In genomic region chr5:129300423-129300822, GRCm38 (mm10) we compare ENCODE assay signal across 23 mouse cellular contexts.
A peak's percentile ranks its signal among the peaks of the same experiment; 100 is the strongest.
DNase-seq lines count a peak whose midpoint lies in the region; ATAC-seq lines count a peak whose summit lies in the region.
"Had no signal": no experiment of that assay in that cellular context is flagged by ENCODE, and none has a peak within 500 bp of the region (broad histone marks: within the 10 kb centered on the region; RNA-seq: fewer than 3 reads in every experiment).

No protein-coding gene starts in this region.

- no peaks in the 10 kb centered on the region for H3K36me3 ChIP-seq in hindbrain, embryonic 10.5 days
- no peaks in the 10 kb centered on the region for H3K36me3 ChIP-seq in hindbrain, embryonic 16.5 days (ENCODE audit: control insufficient read depth, insufficient read depth, low read length)
- H3K36me3 ChIP-seq in midbrain, embryonic 11.5 days (ENCODE audit: control insufficient read depth, insufficient read depth, low read length) = no peaks in the 10 kb centered on the region
- H3K36me3 ChIP-seq in midbrain, embryonic 16.5 days (ENCODE audit: control insufficient read depth, insufficient read depth, low read length) = no peaks in the 10 kb centered on the region
- no peaks in the 10 kb centered on the region for H3K36me3 ChIP-seq in kidney, embryonic 16.5 days (ENCODE audit: insufficient read depth, low read length)
- H3K36me3 ChIP-seq: forebrain, embryonic 10.5 days; heart, embryonic 12.5 days; heart, embryonic 15.5 days had no signal

- H3K9ac ChIP-seq in hindbrain, embryonic 16.5 days (ENCODE audit: low read depth, low read length) = no peak overlapping the region
- H3K9ac ChIP-seq in midbrain, embryonic 11.5 days (ENCODE audit: low read length) = no peak overlapping the region
- no peak overlapping the region for H3K9ac ChIP-seq in midbrain, embryonic 16.5 days (ENCODE audit: low read depth, low read length)
- H3K9ac ChIP-seq in kidney, embryonic 16.5 days (replicated peaks; ENCODE audit: low read length) = no peak overlapping the region
- H3K9ac ChIP-seq: forebrain, embryonic 13.5 days; heart, embryonic 12.5 days; heart, embryonic 15.5 days; hindbrain, embryonic 14.5 days had no signal

- H3K4me1 ChIP-seq in hindbrain, embryonic 10.5 days (replicated peaks) = peaks cover 26% of the 10 kb centered on the region
- H3K4me1 ChIP-seq in hindbrain, embryonic 16.5 days (ENCODE audit: control insufficient read depth, insufficient read depth, low read depth, low read length) = peaks cover 3% of the 10 kb centered on the region
- H3K4me1 ChIP-seq in midbrain, embryonic 11.5 days (ENCODE audit: control insufficient read depth, insufficient read depth, low read length) = peaks cover 9% of the 10 kb centered on the region
- H3K4me1 ChIP-seq in midbrain, embryonic 16.5 days (ENCODE audit: control insufficient read depth, insufficient read depth, low read length) = no peaks in the 10 kb centered on the region; the same call in 1 of the 2 replicates
- H3K4me1 ChIP-seq in kidney, embryonic 16.5 days (ENCODE audit: insufficient read depth, low read length) = peaks cover 22% of the 10 kb centered on the region
- H3K4me1 ChIP-seq: heart, embryonic 15.5 days had no signal

- no peak overlapping the region for H3K4me2 ChIP-seq in hindbrain, embryonic 16.5 days (ENCODE audit: low read length)
- no peak overlapping the region for H3K4me2 ChIP-seq in midbrain, embryonic 11.5 days
- no peak overlapping the region for H3K4me2 ChIP-seq in midbrain, embryonic 16.5 days (ENCODE audit: low read length)
- no peak overlapping the region for H3K4me2 ChIP-seq in kidney, embryonic 16.5 days (replicated peaks; ENCODE audit: low read depth, low read length)
- H3K4me2 ChIP-seq: forebrain, embryonic 13.5 days; heart, embryonic 12.5 days; heart, embryonic 15.5 days; hindbrain, embryonic 14.5 days had no signal

- no peak for DNase-seq in hindbrain, embryonic 10.5 days (ENCODE audit: low spot score)
- peak; percentile 79 for DNase-seq in midbrain, embryonic 11.5 days (ENCODE audit: low spot score, missing footprints)
- DNase-seq in brain, adult 2 months (ENCODE audit: low read depth, low spot score) = peak; percentile 62
- DNase-seq: adrenal gland, adult 2 months; adrenal gland, postnatal 14 days; B cell, adult 2 months; cerebellum, adult 18-20 months; cerebellum, adult 9-10 months; cerebellum, postnatal 14 days; gastrocnemius, postnatal 25 days; heart, adult 18-20 months; heart, postnatal 10 days; heart, postnatal 36 days had no signal

- H3K4me3 ChIP-seq in hindbrain, embryonic 10.5 days = no peak overlapping the region
- H3K4me3 ChIP-seq in hindbrain, embryonic 16.5 days (ENCODE audit: low read length) = no peak overlapping the region
- no peak overlapping the region for H3K4me3 ChIP-seq in midbrain, embryonic 11.5 days (ENCODE audit: low read depth, low read length)
- H3K4me3 ChIP-seq in midbrain, embryonic 16.5 days (ENCODE audit: low read depth, low read length) = no peak overlapping the region
- H3K4me3 ChIP-seq in kidney, embryonic 16.5 days (ENCODE audit: low read length) = no peak overlapping the region
- H3K4me3 ChIP-seq: forebrain, embryonic 10.5 days; forebrain, embryonic 13.5 days; heart, embryonic 12.5 days; heart, embryonic 15.5 days had no signal

- 91% methylated on average over 6 of the region's 6 CpGs for WGBS in hindbrain, embryonic 10.5 days
- 88% methylated on average over 6 of the region's 6 CpGs for WGBS in hindbrain, embryonic 16.5 days
- WGBS in midbrain, embryonic 11.5 days = 88% methylated on average over 6 of the region's 6 CpGs
- 88% methylated on average over 6 of the region's 6 CpGs for WGBS in midbrain, embryonic 16.5 days
- 90% methylated on average over 6 of the region's 6 CpGs for WGBS in kidney, embryonic 16.5 days

- H3K27ac ChIP-seq in hindbrain, embryonic 10.5 days = peak overlapping the region; percentile 3; the same call in 1 of the 2 replicates
- no peak overlapping the region for H3K27ac ChIP-seq in hindbrain, embryonic 16.5 days (ENCODE audit: low read depth, low read length)
- H3K27ac ChIP-seq in midbrain, embryonic 11.5 days (ENCODE audit: low read depth, low read length) = no peak overlapping the region
- H3K27ac ChIP-seq in midbrain, embryonic 16.5 days (ENCODE audit: low read length) = no peak overlapping the region
- H3K27ac ChIP-seq in kidney, embryonic 16.5 days (ENCODE audit: low read length) = no peak overlapping the region
- H3K27ac ChIP-seq: forebrain, embryonic 10.5 days; forebrain, embryonic 13.5 days; heart, embryonic 15.5 days; hindbrain, embryonic 14.5 days had no signal

- H3K27me3 ChIP-seq in hindbrain, embryonic 10.5 days (ENCODE audit: insufficient read depth, poor library complexity, severe bottlenecking) = no peaks in the 10 kb centered on the region
- no peaks in the 10 kb centered on the region for H3K27me3 ChIP-seq in hindbrain, embryonic 16.5 days (replicated peaks; ENCODE audit: control insufficient read depth, insufficient read depth, low read length)
- H3K27me3 ChIP-seq in midbrain, embryonic 11.5 days (ENCODE audit: control insufficient read depth, insufficient read depth, low read length) = no peaks in the 10 kb centered on the region
- no peaks in the 10 kb centered on the region for H3K27me3 ChIP-seq in midbrain, embryonic 16.5 days (ENCODE audit: control insufficient read depth, insufficient read depth, low read depth, low read length)
- no peaks in the 10 kb centered on the region for H3K27me3 ChIP-seq in kidney, embryonic 16.5 days (ENCODE audit: insufficient read depth, low read length)
- H3K27me3 ChIP-seq: CH12.LX had no signal

- no peaks in the 10 kb centered on the region for H3K9me3 ChIP-seq in hindbrain, embryonic 10.5 days
- H3K9me3 ChIP-seq in hindbrain, embryonic 16.5 days (ENCODE audit: control insufficient read depth, low read length) = no peaks in the 10 kb centered on the region
- H3K9me3 ChIP-seq in midbrain, embryonic 11.5 days (ENCODE audit: control insufficient read depth, low read length) = no peaks in the 10 kb centered on the region
- no peaks in the 10 kb centered on the region for H3K9me3 ChIP-seq in midbrain, embryonic 16.5 days (replicated peaks; ENCODE audit: control insufficient read depth, low read length, poor library complexity, severe bottlenecking)
- H3K9me3 ChIP-seq in kidney, embryonic 16.5 days (ENCODE audit: low read length) = no peaks in the 10 kb centered on the region
- H3K9me3 ChIP-seq: forebrain, embryonic 10.5 days; forebrain, embryonic 13.5 days; heart, embryonic 12.5 days; heart, embryonic 15.5 days had no signal

- no peak for ATAC-seq in hindbrain, embryonic 16.5 days
- ATAC-seq in midbrain, embryonic 11.5 days (ENCODE audit: low FRiP score) = no peak
- ATAC-seq in midbrain, embryonic 16.5 days = no peak
- ATAC-seq in kidney, embryonic 16.5 days (ENCODE audit: low FRiP score, low TSS enrichment) = no peak
- ATAC-seq: forebrain, embryonic 13.5 days; forebrain, embryonic 16.5 days had no signal
